Mouse (Mus musculus) liver, adult 10 weeks (tissue): Measurements from ENCODE around the gene Zic4. TPM values are rescaled to one million over a fixed set of nuclear protein-coding genes. Genes with fewer than 3 reads are reported as not detected.

Source experiments
- polyA plus RNA-seq: library from polyadenylated mRNA; stranded (reverse); fragments of 350-450 nt; fragmentation: Illumina TruSeq; extraction: RNeasy Lipid Tissue Mini Kit (QIAGEN cat#74804); gene quantifications from one replicate; pipeline ENCODE4 v1.2.3, GENCODE M21; 2014; ENCODE audit warnings: low read depth, low replicate concordance

The Zic4 gene
- polyA plus RNA-seq, result not detected

GRCm38 (mm10) chr9:91361856-91362601 is at the start of gene Zic4:
Zic4 (plus strand) TSS chr9:91362413.

GRCm38 (mm10) chr9:91365664-91366063 is 3.5 kb downstream of the Zic4 start, which contains the start of gene Zic1:
Zic1 (minus strand) TSS chr9:91365810.

Other genes starting within 250 kb of the Zic4 start
- gene Zic1, start 3.4 kb downstream of the Zic4 start, polyA plus RNA-seq, result not detected